In the genomic region with DNA sequence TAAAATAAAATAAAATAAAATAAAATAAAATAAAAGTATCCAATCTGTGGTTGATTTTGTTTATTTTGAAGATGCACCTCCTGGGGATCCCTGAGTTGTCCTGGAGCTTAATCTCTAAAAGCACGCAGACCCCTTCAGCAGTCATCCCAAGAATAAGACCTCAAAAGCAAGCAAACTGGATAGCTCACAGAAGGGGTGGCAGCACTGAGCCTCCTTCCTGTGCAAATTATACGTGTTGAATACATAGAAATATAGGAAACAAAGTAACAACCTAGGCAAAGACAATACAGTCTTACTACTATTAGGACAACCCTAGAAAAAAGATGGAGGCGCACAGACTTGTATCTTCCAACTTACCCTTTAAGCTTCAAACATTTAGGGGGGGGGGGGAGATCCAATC, we compare ENCODE assay signal across 1 mouse cellular context.
TF ChIP-seq lines count a peak whose summit lies in the region.

No protein-coding gene starts in this region.

TF ChIP-seq in CH12.LX, 34 proteins besides CTCF, POLR2A, EP300 and RAD21 (continued from another document):
- TF ChIP-seq ETS1 (conservative IDR thresholded peaks at IDR 0.05; ENCODE audit: low read depth, low read length) (no peak), ZNF384 (IDR thresholded peaks at IDR 0.05; ENCODE audit: low read depth, low read length) (no peak), JUND (conservative IDR thresholded peaks at IDR 0.05; ENCODE audit: low read depth, low read length) (no peak), SIN3A (IDR thresholded peaks at IDR 0.05; ENCODE audit: low read length) (no peak), ZKSCAN1 (IDR thresholded peaks at IDR 0.05; ENCODE audit: borderline replicate concordance, low read depth, low read length) (no peak), UBTF (IDR thresholded peaks at IDR 0.05; ENCODE audit: low read depth, low read length) (no peak), POLR2AphosphoS2 (IDR thresholded peaks at IDR 0.05; ENCODE audit: low read depth, low read length) (no peak), USF2 (conservative IDR thresholded peaks at IDR 0.05; ENCODE audit: low read depth, low read length) (no peak)
